Mouse (Mus musculus) stomach, embryonic 14.5 days (tissue): ENCODE measurements around the gene Lasp1. TPM values are rescaled to one million over a fixed set of nuclear protein-coding genes. Genes with fewer than 3 reads are reported as not detected.
A peak's percentile ranks its signal among the peaks of the same experiment; 100 is the strongest.

Experiments used
- ATAC-seq: fragments of 200-750 bp; cut with Nextera tagmentation; 2 replicates; pipeline ENCODE4 v1.8.0; 2017; ENCODE audit warnings: low read depth, moderate TSS enrichment; ENCODE audit not compliant: insufficient number of reproducible peaks, insufficient read depth, low FRiP score
- H3K27ac ChIP-seq: fragments of 300-500 bp; sonication (generic); 2 replicates; pipeline ENCODE4 v1.5.1; 2014; ENCODE audit warnings: mild to moderate bottlenecking, low read length, moderate library complexity, mixed read lengths
- H3K27me3 ChIP-seq: fragments of 300-500 bp; sonication (generic); 2 replicates; pipeline ENCODE4 v1.6.1; 2014; ENCODE audit warnings: low read length, control low read depth, mixed read lengths; ENCODE audit not compliant: control insufficient read depth, insufficient read depth
- H3K36me3 ChIP-seq: fragments of 300-500 bp; sonication (generic); 2 replicates; pipeline ENCODE4 v1.6.1; 2014; ENCODE audit warnings: mild to moderate bottlenecking, control low read depth, low read length, moderate library complexity, mixed read lengths; ENCODE audit not compliant: control insufficient read depth, insufficient read depth
- H3K4me1 ChIP-seq: fragments of 300-500 bp; sonication (generic); 2 replicates; pipeline ENCODE4 v1.6.1; 2014; ENCODE audit warnings: low read length, control low read depth, mixed read lengths; ENCODE audit not compliant: control insufficient read depth, insufficient read depth
- H3K4me2 ChIP-seq: fragments of 300-500 bp; sonication (generic); replicated peaks from 2 replicates; pipeline ENCODE4 v1.6.1; 2014; ENCODE audit warnings: low read depth, low read length, control low read depth
- H3K4me3 ChIP-seq: fragments of 300-500 bp; sonication (generic); 2 replicates; pipeline ENCODE4 v1.5.1; 2014; ENCODE audit warnings: low read depth, low read length, control low read depth
- H3K9ac ChIP-seq: fragments of 300-500 bp; sonication (generic); replicated peaks from 2 replicates; pipeline ENCODE4 v1.6.1; 2014; ENCODE audit warnings: low read depth, mild to moderate bottlenecking, control low read depth, low read length, moderate library complexity, mixed read lengths
- H3K9me3 ChIP-seq: fragments of 300-500 bp; sonication (generic); 2 replicates; pipeline ENCODE4 v1.6.1; 2016; ENCODE audit warnings: low read depth, low read length, control low read depth; ENCODE audit not compliant: control insufficient read depth
- WGBS: fragments of 180-500 bp; shearing (Covaris S2); extraction: QIAGEN DNeasy Blood & Tissue Kit; methylation state at CpG from one replicate; pipeline ENCODE4 v1.1.7; 2014; 5-methylcytosine and 5-hydroxymethylcytosine counted together
- polyA plus RNA-seq: library from polyadenylated mRNA; unstranded; fragments of >200 nt; fragmentation: Nextera tagmentation; extraction: Ambion mirVana; gene quantifications from 2 replicates; pipeline ENCODE4 v1.2.1, GENCODE M21; 2014

The Lasp1 gene
- polyA plus RNA-seq, 1 experiment from 2014 or later: 73.2 TPM

GRCm38 (mm10) chr11:97775186-97775585 lies 23.6 kb upstream of the Lasp1 start:
- Histone ChIP-seq H3K27me3 (no peaks in the 10 kb centered on the region), H3K4me3 (no peak overlapping the region), H3K27ac (no peak overlapping the region), H3K9ac (no peak overlapping the region), H3K36me3 (peaks cover 35% of the 10 kb centered on the region), H3K9me3 (no peaks in the 10 kb centered on the region), H3K4me2 (no peak overlapping the region), H3K4me1 (peaks cover 4% of the 10 kb centered on the region; the same call in 1 of the 2 replicates)
- 76% methylated on average over 13 of the region's 13 CpGs for WGBS
- ATAC-seq: no peak

DNA sequence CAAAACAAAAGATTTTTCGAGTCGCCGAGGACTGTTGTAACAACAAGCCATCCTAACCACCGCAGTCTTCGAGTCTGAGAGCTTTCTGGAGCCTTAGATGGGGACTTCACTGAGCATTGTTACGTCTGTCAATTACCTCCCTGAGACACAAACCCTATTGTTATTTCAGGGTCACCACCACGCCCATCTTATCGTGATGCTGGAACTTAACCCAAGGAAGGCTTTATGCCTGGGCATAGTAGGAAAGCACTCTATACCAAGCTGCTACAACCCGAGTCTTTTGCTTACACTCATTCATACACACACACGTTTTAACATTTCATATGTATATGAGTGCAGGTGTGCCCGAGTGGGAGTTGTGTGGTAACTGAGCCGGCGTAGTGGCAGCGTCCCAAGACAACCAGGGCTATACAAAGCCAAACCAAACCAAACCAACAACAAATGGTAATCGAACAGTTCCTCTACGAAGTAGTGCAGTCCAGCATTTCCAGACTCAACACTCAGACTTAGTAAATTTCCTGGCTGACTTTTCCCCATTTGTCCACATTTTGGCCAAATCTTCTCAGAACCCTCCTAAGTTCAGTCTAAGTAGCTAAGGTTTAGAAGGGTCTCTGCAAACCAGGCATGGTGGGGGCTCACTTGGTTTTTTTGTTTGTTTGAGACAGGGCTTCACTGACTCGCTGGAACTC lies 22.8 kb upstream of the Lasp1 start, which contains the start of gene 1700001P01Rik:
Gene 1700001P01Rik (minus strand): TSS at position 111 of the 689 bp plus-strand sequence.
- peaks cover 11% of the 10 kb centered on the region for H3K4me1 ChIP-seq
- no peak within 1 kb of the TSS for H3K27ac ChIP-seq
- H3K9ac ChIP-seq: no peak within 1 kb of the TSS
- no peak for ATAC-seq
- no peak within 1 kb of the TSS for H3K4me2 ChIP-seq
- 54% methylated on average over 17 of the region's 17 CpGs for WGBS
- no peak within 1 kb of the TSS for H3K4me3 ChIP-seq
- no peaks in the 10 kb centered on the region for H3K27me3 ChIP-seq
- H3K9me3 ChIP-seq: no peaks in the 10 kb centered on the region
- H3K36me3 ChIP-seq: peaks cover 43% of the 10 kb centered on the region

- Histone ChIP-seq H3K36me3 (peaks cover 45% of the 10 kb centered on the region), H3K9me3 (no peaks in the 10 kb centered on the region), H3K27ac (no peak overlapping the region), H3K4me3 (no peak overlapping the region), H3K9ac (no peak overlapping the region), H3K27me3 (no peaks in the 10 kb centered on the region), H3K4me1 (peaks cover 12% of the 10 kb centered on the region), H3K4me2 (no peak overlapping the region)
- ATAC-seq: no peak
- WGBS: 56% methylated on average over 5 of the region's 5 CpGs
Measured at GRCm38 (mm10) chr11:97776497-97777128, 22.2 kb upstream of the Lasp1 start.

DNA sequence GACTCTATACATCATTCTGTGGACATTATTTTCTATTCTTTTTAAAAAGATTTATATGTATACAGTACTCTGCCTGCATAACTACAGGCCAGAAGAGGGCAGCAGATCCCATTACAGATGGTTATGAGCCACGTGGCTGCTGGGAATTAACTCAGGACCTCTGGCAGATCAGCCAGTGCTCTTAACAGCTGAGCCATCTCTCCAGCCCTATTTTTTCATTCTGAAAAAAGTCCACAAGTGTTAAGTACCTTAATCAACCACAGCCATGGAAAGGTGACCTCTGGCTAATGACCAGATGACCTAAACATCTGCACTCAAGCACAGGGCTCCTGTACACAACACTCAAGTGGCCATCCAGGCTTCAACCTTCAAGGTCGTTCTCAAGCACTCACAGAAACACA lies 21.7 kb upstream of the Lasp1 start:
- no peak overlapping the region for H3K27ac ChIP-seq
- peaks cover 12% of the 10 kb centered on the region for H3K4me1 ChIP-seq
- WGBS: 47% methylated on average over 2 of the region's 2 CpGs
- H3K36me3 ChIP-seq: peaks cover 45% of the 10 kb centered on the region
- no peaks in the 10 kb centered on the region for H3K27me3 ChIP-seq
- no peak overlapping the region for H3K9ac ChIP-seq
- no peak overlapping the region for H3K4me2 ChIP-seq
- no peak overlapping the region for H3K4me3 ChIP-seq
- no peak for ATAC-seq
- H3K9me3 ChIP-seq: no peaks in the 10 kb centered on the region

GRCm38 (mm10) chr11:97778918-97779317 lies 19.9 kb upstream of the Lasp1 start:
- no peak for ATAC-seq
- Histone ChIP-seq H3K9me3 (no peaks in the 10 kb centered on the region), H3K4me3 (no peak overlapping the region), H3K36me3 (peaks cover 45% of the 10 kb centered on the region), H3K27ac (no peak overlapping the region), H3K4me2 (no peak overlapping the region), H3K9ac (no peak overlapping the region), H3K27me3 (no peaks in the 10 kb centered on the region), H3K4me1 (peaks cover 12% of the 10 kb centered on the region)
- WGBS: 90% methylated on average over 1 of the region's 1 CpGs

GRCm38 (mm10) chr11:97779968-97780701 lies 18.7 kb upstream of the Lasp1 start:
- H3K36me3 ChIP-seq: peaks cover 45% of the 10 kb centered on the region
- no peaks in the 10 kb centered on the region for H3K9me3 ChIP-seq
- peaks cover 12% of the 10 kb centered on the region for H3K4me1 ChIP-seq
- no peaks in the 10 kb centered on the region for H3K27me3 ChIP-seq
- no peak for ATAC-seq
- peak overlapping the region; percentile 94 for H3K9ac ChIP-seq
- no peak overlapping the region for H3K27ac ChIP-seq
- 84% methylated on average over 2 of the region's 2 CpGs for WGBS
- H3K4me2 ChIP-seq: peak overlapping the region; percentile 68
- peak overlapping the region; percentile 66 for H3K4me3 ChIP-seq

DNA sequence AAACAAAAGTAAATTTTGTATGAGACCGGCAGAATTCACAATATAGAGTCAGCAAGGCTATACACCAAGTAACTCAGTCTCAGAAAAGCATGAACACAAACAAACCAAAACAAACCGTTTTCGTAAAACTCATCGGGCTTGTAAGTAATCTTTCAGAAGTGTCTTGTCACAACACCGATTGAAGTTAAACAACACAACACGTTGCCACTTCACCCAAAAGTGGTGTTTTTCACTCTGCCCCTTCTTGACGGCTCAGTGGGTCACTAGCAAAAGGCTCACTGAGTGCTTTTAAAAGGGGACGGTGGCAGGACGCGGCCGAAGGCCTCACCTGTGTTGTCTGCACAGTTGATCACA lies 17.3 kb upstream of the Lasp1 start:
- WGBS: under 1% methylated on average over 11 of the region's 11 CpGs
- H3K27ac ChIP-seq: peak overlapping the region; percentile 75
- no peak for ATAC-seq
- no peaks in the 10 kb centered on the region for H3K9me3 ChIP-seq
- H3K27me3 ChIP-seq: no peaks in the 10 kb centered on the region
- H3K4me1 ChIP-seq: peaks cover 12% of the 10 kb centered on the region
- peak overlapping the region; percentile 68 for H3K4me2 ChIP-seq
- peak overlapping the region; percentile 66 for H3K4me3 ChIP-seq
- H3K9ac ChIP-seq: peak overlapping the region; percentile 94
- H3K36me3 ChIP-seq: peaks cover 44% of the 10 kb centered on the region

DNA sequence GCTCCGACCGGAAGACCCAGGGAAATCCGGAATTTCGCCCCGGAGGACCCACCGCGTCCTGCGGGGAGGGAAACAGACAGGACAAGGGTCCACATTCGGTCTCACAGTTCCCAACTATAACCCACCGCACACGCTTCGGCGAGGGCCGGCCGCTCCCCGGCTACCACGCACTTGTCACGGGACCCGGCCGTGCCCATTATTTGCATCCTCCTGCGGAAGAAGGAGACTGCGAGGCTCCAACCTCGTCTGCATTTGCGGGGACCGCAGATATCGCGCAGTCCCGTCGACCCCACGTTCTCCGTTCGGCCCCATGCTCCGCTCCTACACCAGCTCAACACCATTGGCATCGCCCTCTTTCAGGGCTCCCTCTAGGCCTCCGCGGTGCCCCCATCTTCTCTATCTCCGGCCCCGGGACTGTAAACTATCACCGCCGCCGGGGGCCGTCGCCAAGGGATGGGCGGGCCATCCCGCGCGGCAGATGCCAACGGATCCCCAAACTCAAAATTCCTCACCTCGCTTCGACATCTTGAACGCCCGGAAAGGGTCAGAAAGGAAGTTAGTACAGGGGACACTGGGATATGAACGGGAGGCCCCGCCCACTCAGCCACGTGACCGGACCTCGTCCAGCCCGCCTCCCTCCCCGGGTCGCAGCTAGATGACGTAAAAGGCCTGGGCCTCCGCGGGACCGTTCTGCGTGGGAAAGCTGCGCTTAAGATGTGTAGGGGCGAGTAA lies 16.8 kb upstream of the Lasp1 start, which contains the start of gene Rpl23:
Gene Rpl23 (minus strand): TSS at position 606 of the 732 bp plus-strand sequence.
- peak within 1 kb of the TSS; percentile 77 for H3K27ac ChIP-seq
- H3K4me2 ChIP-seq: peak within 1 kb of the TSS; percentile 68
- peak within 1 kb of the TSS; percentile 66 for H3K4me3 ChIP-seq
- H3K9ac ChIP-seq: peak within 1 kb of the TSS; percentile 94
- peak; percentile 97 for ATAC-seq
- under 1% methylated on average over 67 of the region's 67 CpGs for WGBS
- H3K27me3 ChIP-seq: no peaks in the 10 kb centered on the region
- no peaks in the 10 kb centered on the region for H3K9me3 ChIP-seq
- H3K36me3 ChIP-seq: peaks cover 39% of the 10 kb centered on the region
- peaks cover 12% of the 10 kb centered on the region for H3K4me1 ChIP-seq
